Mouse (Mus musculus): ENCODE data around the gene Mpp6. TPM values are rescaled to one million over a fixed set of nuclear protein-coding genes. Genes with fewer than 3 reads are reported as not detected.

Mpp6 gene
- total RNA-seq, 2 experiments from 2014 or later: 95.9 to 109 TPM

DNA sequence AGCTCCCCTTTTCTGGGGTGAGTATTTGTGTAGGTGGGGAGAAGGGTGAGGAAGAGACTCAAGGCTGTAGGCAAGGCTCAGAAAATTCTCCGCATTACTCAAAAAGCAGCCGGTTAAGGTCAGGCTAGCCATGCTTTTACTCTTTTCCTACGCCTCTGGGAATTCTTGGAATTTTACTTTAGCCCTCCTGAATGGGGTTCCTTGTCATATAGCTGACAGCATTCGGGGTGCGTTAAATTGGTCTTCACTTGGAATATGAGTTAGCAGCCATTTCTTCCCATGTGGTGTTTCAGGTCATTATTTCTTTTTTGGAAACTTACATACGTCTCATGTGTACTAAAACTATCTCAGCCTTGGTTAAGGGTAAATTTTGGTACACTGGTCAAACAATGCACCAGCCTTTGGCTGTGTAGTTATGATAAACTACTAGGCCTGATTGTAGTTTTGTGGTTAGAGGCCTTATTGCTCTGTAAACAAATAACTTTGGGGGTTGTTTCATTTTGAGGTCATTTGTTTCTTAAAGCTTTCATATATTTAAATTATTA is 1.1 kb downstream of the Mpp6 start:
- peak overlapping the region; percentile 64 for H3K4me3 ChIP-seq
- no peak for DNase-seq (ENCODE audit: low spot score in 2 of 2)
- H3K27ac ChIP-seq: peak overlapping the region; percentile 92
- TF ChIP-seq CTCF (conservative IDR thresholded peaks at IDR 0.05): no peak

DNA sequence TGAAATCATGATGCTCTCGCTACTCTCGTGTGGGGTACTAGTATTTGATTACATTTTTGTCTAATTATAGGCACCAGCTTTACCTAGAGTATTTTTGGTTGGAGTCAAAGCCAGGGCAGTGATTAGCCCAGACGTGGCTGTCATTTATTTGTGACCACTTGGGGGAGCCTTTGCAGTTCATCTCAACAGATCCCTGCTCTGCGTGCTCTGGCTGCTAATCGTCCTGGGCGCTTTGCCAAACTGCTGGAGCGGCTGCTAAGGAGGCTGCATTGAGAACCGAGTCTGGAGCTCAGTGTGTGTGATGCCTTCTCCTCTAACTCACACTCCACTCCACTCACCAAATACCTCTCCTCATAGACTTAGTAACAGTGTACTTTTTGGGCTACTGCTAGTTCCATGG is 2.7 kb downstream of the Mpp6 start:
- Histone ChIP-seq H3K27ac (peak overlapping the region; percentile 44), H3K4me3 (peak overlapping the region; percentile 64)
- DNase-seq (ENCODE audit: low spot score in 2 of 2): peak; percentile 93
- TF ChIP-seq CTCF (conservative IDR thresholded peaks at IDR 0.05): peak; percentile 93

DNA sequence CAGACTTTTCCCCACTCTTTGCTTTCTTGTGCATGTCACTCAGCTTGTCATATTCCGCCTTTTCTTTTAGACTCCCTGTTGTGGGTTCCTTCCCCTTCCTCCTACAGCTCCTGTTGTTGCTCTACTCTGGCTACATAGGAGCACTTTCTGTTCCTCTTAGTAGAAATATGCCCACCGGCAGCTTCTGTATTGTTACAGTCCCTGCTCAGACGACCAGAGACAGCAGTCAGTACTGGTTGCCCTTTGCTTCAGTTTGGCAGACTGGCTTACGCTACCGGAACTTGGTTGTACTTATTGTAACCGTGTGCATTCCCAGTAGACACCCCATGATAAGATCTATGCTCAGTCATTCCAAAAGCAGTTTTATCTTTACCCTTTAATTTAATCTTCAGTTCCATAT is 4.2 kb downstream of the Mpp6 start:
- DNase-seq (ENCODE audit: low spot score in 2 of 2): no peak
- TF ChIP-seq CTCF (conservative IDR thresholded peaks at IDR 0.05): no peak
- Histone ChIP-seq H3K27ac (no peak overlapping the region), H3K4me3 (no peak overlapping the region)

DNA sequence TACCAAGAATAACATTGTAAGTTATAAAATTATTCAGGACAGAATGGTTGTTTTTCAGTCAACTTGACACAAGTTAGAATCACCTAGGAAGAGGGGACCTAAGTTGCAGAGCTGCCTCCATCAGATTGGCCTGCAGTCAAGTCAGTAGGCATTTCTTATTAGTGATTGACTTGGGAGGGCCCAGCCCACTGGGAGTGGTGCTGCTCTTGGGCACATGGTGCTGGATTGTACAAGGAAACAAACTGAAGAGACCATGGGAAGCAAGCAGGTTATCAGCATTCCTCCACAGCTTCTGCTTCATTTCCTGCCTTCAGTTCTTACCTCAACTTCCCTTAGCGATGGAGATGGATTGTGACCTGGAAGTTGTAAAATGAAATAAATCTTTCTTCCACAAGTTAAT is 10.9 kb downstream of the Mpp6 start:
- Histone ChIP-seq H3K4me3 (no peak overlapping the region), H3K27ac (no peak overlapping the region)
- no peak for TF ChIP-seq CTCF (conservative IDR thresholded peaks at IDR 0.05)
- DNase-seq (ENCODE audit: low spot score in 2 of 2): no peak

DNA sequence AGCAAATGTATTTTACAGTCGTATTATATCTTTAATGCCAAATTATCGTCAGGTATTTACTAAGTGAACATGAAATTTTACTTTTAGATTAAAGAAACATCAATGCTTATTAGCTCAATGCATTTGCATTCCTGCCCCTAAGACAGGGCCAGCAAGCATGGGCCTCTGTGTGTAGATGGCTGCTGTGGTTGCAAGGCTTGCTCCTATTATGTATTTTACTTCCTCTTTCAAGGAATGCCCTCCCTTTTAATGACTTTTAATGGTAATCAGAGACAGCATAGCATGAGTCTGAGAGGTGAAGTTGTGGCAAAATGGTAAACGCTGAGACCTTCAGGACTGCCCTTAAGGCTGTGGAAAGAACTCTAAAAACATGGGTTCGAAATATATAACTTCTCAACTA is 12.8 kb downstream of the Mpp6 start:
- no peak for DNase-seq (ENCODE audit: low spot score in 2 of 2)
- Histone ChIP-seq H3K4me3 (no peak overlapping the region), H3K27ac (no peak overlapping the region)
- no peak for TF ChIP-seq CTCF (conservative IDR thresholded peaks at IDR 0.05)

DNA sequence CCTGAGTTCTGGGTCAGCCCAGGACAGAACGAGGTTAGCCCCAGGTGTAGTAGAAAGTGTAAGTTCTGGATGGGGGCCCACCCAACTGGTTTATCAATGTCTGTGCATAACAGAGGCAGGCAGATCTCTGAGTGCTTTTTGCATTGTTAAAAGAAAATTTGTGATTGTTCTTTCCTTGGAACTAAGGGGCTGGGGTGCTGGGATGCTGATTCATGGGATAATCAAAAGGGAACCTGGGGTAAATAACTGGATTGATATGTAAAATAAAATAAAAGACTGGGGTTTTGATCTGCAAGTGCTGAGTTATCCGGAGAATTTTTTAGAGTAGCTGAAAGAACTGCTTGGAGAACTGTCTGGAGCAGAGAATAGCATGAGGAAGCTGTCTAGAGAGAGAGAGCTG is 14.2 kb downstream of the Mpp6 start:
- TF ChIP-seq CTCF (conservative IDR thresholded peaks at IDR 0.05): no peak
- no peak for DNase-seq (ENCODE audit: low spot score in 2 of 2)
- H3K4me3 ChIP-seq: no peak overlapping the region
- H3K27ac ChIP-seq: 0 out of 2 replicates have a peak overlapping the region, but pooled peaks have one; percentile 18

DNA sequence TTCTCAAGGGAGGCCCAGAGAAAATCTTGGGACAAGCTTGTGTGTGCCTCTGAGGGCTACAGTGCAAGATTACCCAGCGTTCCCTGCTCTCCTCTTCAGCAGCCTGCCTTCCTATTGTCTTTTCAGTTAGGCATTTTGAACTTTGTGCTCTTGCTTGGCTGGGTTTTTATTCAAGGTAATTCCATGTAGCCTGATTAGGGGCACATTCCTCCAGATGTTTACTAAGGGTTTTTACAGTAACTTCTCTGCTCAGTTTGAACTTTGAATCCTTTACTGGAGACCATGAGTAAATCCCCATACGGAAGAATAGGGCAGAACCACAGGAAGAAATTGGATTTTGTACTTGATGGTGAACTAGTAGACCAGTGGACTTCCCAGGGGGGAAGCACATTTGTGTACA is 16.3 kb downstream of the Mpp6 start:
- no peak overlapping the region for H3K4me3 ChIP-seq
- TF ChIP-seq CTCF (conservative IDR thresholded peaks at IDR 0.05): no peak
- H3K27ac ChIP-seq: no peak overlapping the region
- DNase-seq (ENCODE audit: low spot score in 2 of 2): no peak

DNA sequence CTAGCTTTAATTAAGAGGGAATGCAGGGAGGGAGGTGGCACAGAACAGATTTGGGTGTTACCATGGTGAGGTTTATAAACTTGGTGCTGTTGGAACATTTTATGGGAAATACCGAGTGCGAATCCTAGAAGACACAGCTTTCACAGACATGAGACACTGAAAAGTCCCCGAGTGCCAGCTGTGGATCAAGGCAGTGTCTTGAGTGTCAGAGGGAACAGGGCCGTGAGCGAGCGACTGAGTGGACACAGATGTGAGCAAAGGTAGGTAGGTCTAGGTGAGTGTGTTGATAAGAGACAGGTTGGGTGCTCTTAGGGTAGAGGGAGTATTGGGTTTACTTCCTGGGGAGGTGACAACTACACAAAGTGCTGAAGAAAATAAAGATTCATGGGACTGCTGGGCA is 17.5 kb downstream of the Mpp6 start:
- H3K4me3 ChIP-seq: no peak overlapping the region
- no peak overlapping the region for H3K27ac ChIP-seq
- TF ChIP-seq CTCF (conservative IDR thresholded peaks at IDR 0.05): no peak
- DNase-seq (ENCODE audit: low spot score in 2 of 2): no peak

DNA sequence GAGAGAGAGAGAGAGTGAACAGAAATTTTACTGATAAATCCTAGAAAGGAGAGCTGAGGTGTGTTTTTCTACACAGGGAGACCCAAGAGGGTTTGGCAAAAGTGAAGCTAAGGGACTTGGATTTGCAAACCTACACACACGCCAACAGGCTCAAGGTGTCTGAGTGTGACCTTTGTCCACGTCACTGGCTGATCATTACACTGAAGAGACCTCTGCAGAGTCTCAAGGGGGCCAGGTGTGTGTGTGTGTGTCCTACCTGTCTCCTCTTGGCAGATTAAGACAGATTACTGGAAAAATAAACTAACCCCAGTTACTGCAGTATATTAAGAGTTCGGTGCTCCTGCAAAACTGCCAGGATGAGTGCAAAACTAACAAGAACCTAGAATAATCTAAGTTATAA is 27.6 kb downstream of the Mpp6 start:
- Histone ChIP-seq H3K27ac (no peak overlapping the region), H3K4me3 (no peak overlapping the region)
- TF ChIP-seq CTCF (conservative IDR thresholded peaks at IDR 0.05): no peak
- no peak for DNase-seq (ENCODE audit: low spot score in 2 of 2)

DNA sequence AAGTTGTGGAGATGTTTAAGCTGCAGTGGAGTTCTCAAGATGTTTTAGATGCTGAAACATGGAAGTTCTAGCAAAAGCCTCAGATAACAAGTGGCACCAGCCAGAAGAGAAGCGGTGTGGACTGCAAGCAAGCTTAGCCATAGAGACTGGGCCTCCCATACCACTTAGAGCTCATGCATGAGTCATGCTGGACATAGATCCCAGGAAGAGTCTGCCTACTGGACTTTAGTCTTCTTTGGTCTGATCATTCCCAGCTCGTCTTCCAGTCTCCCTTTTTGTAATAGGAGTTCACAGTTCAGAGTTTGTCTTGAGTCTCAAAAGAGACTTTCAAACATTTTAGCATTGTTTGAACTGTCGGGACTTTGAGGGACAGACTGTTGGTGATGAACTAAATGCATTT is 29.5 kb downstream of the Mpp6 start:
- no peak for TF ChIP-seq CTCF (conservative IDR thresholded peaks at IDR 0.05)
- peak overlapping the region; percentile 51; the same call in 1 of the 2 replicates for H3K27ac ChIP-seq
- no peak for DNase-seq (ENCODE audit: low spot score in 2 of 2)
- H3K4me3 ChIP-seq: no peak overlapping the region

DNA sequence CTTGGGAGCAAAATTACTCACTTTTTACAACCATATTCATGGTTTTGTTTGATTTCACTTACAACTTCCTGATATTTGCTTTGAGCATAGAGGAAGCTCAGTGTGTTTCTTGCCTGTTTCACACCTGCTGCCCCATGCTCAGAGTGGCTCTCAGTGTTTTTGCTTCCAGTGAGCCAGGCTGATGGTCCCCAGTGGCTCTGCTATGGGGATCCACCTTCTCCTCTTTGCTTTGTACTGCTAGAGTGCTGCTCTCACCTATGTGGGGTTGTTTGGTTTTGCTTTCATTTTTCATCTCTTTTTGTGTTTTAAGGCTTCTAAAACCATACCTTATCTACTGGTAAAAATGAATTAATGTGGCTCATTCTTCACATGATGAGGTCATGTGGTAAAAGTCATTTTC is 36.1 kb downstream of the Mpp6 start:
- DNase-seq (ENCODE audit: low spot score in 2 of 2): no peak
- Histone ChIP-seq H3K4me3 (no peak overlapping the region), H3K27ac (no peak overlapping the region)
- TF ChIP-seq CTCF (conservative IDR thresholded peaks at IDR 0.05): no peak

DNA sequence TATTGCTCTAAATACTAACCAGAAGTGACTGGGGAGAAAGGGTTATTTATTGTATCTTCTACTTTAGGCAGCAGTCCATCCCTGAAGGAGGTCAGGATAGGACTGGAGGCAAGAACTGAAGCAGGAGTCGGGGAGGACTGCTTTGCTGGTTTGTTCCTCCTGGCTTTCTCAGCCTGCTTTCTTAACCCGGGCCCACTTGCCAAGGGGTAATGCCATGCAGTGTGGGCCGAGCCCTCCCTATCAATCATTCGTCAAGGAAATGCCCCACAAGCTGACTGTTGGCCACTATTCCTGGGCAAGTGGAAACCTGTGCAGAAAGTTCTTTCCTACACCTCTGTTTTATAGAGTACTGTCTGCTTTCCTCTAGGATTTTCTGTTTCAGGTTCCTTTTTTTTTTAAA is 39.3 kb downstream of the Mpp6 start:
- no peak overlapping the region for H3K4me3 ChIP-seq
- H3K27ac ChIP-seq: no peak overlapping the region
- DNase-seq (ENCODE audit: low spot score in 2 of 2): no peak
- TF ChIP-seq CTCF (conservative IDR thresholded peaks at IDR 0.05): no peak

DNA sequence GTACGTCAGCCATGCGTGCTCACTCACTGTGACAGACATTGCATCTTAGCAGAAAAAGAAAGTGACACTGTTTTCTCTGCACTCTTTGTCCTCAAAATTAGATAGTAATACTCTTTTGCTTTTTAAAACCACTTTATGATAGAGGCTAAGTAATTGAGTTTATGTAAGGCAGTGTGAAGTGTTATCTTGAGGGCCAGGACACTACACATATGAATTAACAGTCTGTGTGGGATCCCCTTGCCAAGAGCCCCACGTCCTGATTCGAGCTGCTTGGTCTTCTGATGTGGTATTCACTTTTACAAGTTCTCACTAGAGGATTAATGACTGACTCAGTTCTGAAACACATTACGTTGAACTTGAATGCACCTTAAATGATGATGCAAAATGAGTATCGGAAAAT is 49.8 kb downstream of the Mpp6 start:
- DNase-seq (ENCODE audit: low spot score in 2 of 2): no peak
- Histone ChIP-seq H3K27ac (no peak overlapping the region), H3K4me3 (no peak overlapping the region)
- TF ChIP-seq CTCF (conservative IDR thresholded peaks at IDR 0.05): no peak

DNA sequence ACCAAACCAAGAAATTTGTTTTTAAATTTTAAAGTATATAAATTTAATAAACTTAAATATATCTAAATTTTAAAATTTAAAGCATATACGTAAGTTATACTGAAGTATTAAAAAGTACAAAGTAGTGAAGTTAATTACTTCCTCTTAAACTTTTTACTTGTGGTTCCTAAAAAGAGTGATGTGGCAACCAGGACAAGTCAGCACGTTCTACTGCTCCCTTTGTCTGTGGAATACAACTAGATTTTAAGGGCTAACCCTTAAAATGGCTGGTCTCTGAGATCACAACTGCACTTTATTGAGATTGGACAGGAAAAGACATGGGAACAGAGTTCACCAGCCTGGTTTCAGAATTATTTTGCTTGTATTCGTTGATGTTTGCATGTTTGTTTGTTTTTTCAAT is 53.0 kb downstream of the Mpp6 start:
- Histone ChIP-seq H3K27ac (no peak overlapping the region), H3K4me3 (no peak overlapping the region)
- no peak for DNase-seq (ENCODE audit: low spot score in 2 of 2)
- TF ChIP-seq CTCF (conservative IDR thresholded peaks at IDR 0.05): no peak

DNA sequence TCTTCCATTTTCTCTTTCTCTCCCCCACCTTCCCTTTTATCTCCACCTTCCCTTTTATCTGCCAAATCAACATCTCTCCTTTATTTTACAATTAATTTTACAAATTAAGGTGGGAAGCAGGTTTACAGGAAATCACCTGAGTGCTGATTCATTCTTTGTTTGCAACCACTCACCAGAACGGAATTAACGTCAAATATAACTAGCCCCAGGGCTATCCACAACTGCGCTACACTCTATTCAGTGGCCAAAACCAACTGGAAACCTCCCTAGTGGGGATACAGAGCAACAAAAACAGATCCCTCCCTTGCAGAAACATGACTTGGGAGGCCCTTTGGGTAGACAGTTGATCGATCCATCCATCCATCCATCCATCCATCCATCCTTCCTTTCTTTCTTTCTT is 58.8 kb downstream of the Mpp6 start:
- TF ChIP-seq CTCF (conservative IDR thresholded peaks at IDR 0.05): no peak
- no peak for DNase-seq (ENCODE audit: low spot score in 2 of 2)
- Histone ChIP-seq H3K27ac (peak overlapping the region; percentile 79; the same call in 1 of the 2 replicates), H3K4me3 (no peak overlapping the region)

All from layer of hippocampus, adult 2 months (tissue).